Mouse (Mus musculus) CH12.LX (cell line): ENCODE results near the gene Pimreg.

Experiments used
- BHLHE40 ChIP-seq: IDR thresholded peaks from 2 replicates; pipeline ENCODE4 v1.6.1; 2011; ENCODE audit warnings: mild to moderate bottlenecking, low read depth, low read length, improper control_type of control experiment
- CTCF ChIP-seq, 2 experiments: IDR thresholded peaks in 1 of 2; conservative IDR thresholded peaks in 1 of 2; 2 replicates each; pipeline ENCODE4 v1.5.1; 2011 to 2012; ENCODE audit warnings: low read depth in 2 of 2, low read length in 2 of 2, improper control_type of control experiment in 1 of 2, inconsistent platforms in 1 of 2, mild to moderate bottlenecking in 1 of 2, moderate library complexity in 1 of 2
- ETS1 ChIP-seq: conservative IDR thresholded peaks from 2 replicates; pipeline ENCODE4 v1.6.1; 2012; ENCODE audit warnings: low read depth, mild to moderate bottlenecking, inconsistent platforms, low read length, improper control_type of control experiment, moderate library complexity
- HCFC1 ChIP-seq: IDR thresholded peaks from 2 replicates; pipeline ENCODE4 v1.6.1; 2012; ENCODE audit warnings: low read depth, mild to moderate bottlenecking, inconsistent platforms, low read length, improper control_type of control experiment
- MAZ ChIP-seq: IDR thresholded peaks from 2 replicates; pipeline ENCODE4 v1.6.1; 2012; ENCODE audit warnings: low read depth, mild to moderate bottlenecking, inconsistent platforms, low read length, improper control_type of control experiment, moderate library complexity
- POLR2A ChIP-seq: IDR thresholded peaks from 2 replicates; pipeline ENCODE4 v1.6.1; 2011; ENCODE audit warnings: low read depth, mild to moderate bottlenecking, improper control_type of control experiment, low read length
- POLR2AphosphoS2 ChIP-seq: IDR thresholded peaks from 2 replicates; pipeline ENCODE4 v1.6.1; 2011; ENCODE audit warnings: low read depth, low read length, improper control_type of control experiment
- RAD21 ChIP-seq: IDR thresholded peaks from 2 replicates; pipeline ENCODE4 v1.6.1; 2011; ENCODE audit warnings: low read depth, mild to moderate bottlenecking, low read length, improper control_type of control experiment, moderate library complexity
- RCOR1 ChIP-seq: conservative IDR thresholded peaks from 2 replicates; pipeline ENCODE4 v1.6.1; 2012; ENCODE audit warnings: low read depth, mild to moderate bottlenecking, inconsistent platforms, low read length, improper control_type of control experiment
- TBP ChIP-seq: conservative IDR thresholded peaks from 2 replicates; pipeline ENCODE4 v1.6.1; 2011; ENCODE audit warnings: low read depth, low read length, improper control_type of control experiment
- TCF12 ChIP-seq: IDR thresholded peaks from 2 replicates; pipeline ENCODE4 v1.6.1; 2014; ENCODE audit warnings: low read depth, mild to moderate bottlenecking, inconsistent platforms, low read length, improper control_type of control experiment
- ZC3H11A ChIP-seq: IDR thresholded peaks from 2 replicates; pipeline ENCODE4 v1.6.1; 2012; ENCODE audit warnings: low read depth, mild to moderate bottlenecking, inconsistent platforms, low read length, improper control_type of control experiment

- peak; percentile 97 to 99 for TF ChIP-seq CTCF (conservative IDR thresholded peaks at IDR 0.05 in 1 of 2, IDR thresholded peaks at IDR 0.05 in 1 of 2; ENCODE audit: low read depth in 2 of 2, low read length in 2 of 2)
- no peak for TF ChIP-seq ETS1
- TF ChIP-seq MAZ = no peak
- TF ChIP-seq POLR2A = no peak
- TF ChIP-seq ZC3H11A = peak; percentile 43
- TF ChIP-seq POLR2AphosphoS2 = no peak
- peak; percentile 95 for TF ChIP-seq RAD21
- TF ChIP-seq HCFC1 = no peak
- TF ChIP-seq TCF12 = no peak
- peak; percentile 44; the same call in 1 of the 2 replicates for TF ChIP-seq BHLHE40
- TF ChIP-seq TBP = no peak
- no peak for TF ChIP-seq RCOR1
Observed at GRCm38 (mm10) chr11:72052636-72053035, 10.8 kb downstream of the Pimreg start.
